Mouse (Mus musculus): ENCODE data around the gene Qtrt2.

Qtrt2 gene

DNA sequence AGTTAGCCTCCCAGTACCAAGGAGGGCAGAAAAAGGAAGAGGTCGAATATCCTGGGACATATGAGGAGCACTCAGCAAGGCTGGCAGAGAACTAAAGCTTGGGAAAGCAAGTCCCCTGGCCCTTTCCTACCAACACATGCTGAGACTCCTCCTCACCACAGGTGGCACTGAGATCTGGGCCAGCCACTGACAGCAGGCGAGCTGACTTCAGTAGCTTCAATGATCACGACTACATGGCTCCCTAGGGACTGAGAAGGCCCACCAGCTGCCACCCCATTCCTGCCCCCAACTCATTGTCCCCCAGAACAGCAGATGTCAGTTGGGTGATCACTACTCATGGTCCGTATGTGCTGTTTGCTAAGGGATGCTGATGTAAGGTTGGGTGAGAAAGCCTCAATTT is 112.0 kb downstream of the Qtrt2 start:
- DNase-seq = no peak

Measured in lung, postnatal 14 days (tissue).